Mouse (Mus musculus) MN1 (cell line): ENCODE data around the gene Aco1.

ENCODE experiments used
- DNase-seq: peaks from one replicate; pipeline ENCODE4 v3.0.0-alpha.2; 2016; ENCODE audit warnings: low spot score

The Aco1 gene

DNA sequence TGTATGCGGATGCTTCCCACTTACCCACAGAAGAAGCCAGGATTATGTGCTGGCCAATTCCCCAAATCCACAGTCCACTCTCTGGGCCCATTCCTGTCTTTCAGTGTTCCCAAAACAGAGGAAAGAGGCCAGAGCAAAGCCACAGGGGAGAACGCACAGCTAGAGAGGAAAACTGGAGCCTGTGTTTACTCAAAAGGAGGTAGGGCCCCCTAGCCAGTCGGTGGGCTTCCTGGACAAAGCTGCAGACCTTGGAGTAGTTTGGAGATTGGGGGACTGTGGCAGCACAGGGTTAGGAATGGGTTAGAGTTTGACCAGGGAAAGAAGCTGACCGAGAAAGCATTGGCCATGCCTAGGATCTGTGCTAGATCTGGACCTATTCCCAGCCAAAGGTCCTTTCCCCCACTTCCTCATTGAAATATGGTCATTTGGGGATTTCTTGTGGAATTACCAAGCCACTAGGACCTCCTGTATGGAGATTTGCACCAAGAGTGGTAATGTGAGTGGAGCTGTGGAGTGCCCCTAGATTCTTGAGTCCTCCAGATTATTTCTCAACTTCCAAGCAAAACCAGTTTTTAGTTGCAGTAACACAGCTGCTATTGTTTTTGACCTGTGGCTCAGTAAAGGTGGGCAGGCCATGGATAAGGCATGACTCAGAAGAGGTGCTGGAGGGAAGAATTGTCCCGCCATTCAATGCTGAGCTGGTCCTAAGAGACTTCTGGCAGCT is 14.8 kb downstream of the Aco1 start:
- no peak for DNase-seq

DNA sequence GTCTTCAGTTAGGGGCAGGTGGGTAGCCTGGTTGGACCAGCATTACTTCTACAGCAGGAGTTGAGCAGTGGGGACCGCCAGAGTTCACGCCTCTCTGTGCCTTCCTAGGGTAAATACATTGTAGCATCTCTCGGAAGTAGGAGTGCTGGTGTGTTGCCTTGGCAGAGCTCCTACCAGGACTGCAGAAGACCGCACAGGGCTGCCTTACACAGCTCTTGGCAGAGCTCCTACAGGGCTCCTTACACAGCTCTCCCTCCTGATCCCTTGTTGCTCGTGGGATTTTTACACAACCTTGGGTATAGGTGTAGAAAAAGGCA is 15.3 kb downstream of the Aco1 start:
- DNase-seq = no peak

GRCm38 (mm10) chr4:40160591-40161434 is 17.9 kb downstream of the Aco1 start:
- DNase-seq = no peak

GRCm38 (mm10) chr4:40163646-40164045 is 20.8 kb downstream of the Aco1 start:
- no peak for DNase-seq

DNA sequence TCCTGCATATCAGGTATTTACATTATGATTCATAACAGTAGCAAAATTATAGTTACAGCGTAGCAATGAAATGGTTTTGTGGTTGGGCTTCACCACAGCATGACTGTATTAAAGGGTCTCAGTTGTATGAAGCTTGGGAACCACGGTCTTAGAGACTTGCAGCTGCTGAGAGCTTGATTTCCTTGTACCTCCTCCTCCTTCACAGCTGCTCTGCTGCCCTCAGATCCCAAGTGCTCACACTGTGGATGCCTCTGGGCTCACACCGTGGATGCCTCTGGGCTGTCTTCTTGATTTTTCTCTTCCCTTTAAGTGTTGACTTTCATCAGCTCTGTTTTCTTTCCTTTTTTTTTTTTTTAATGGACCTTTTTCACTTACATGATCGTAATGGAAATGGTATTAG is 28.6 kb downstream of the Aco1 start:
- no peak for DNase-seq

GRCm38 (mm10) chr4:40172336-40172735 is 29.5 kb downstream of the Aco1 start:
- DNase-seq = no peak

DNA sequence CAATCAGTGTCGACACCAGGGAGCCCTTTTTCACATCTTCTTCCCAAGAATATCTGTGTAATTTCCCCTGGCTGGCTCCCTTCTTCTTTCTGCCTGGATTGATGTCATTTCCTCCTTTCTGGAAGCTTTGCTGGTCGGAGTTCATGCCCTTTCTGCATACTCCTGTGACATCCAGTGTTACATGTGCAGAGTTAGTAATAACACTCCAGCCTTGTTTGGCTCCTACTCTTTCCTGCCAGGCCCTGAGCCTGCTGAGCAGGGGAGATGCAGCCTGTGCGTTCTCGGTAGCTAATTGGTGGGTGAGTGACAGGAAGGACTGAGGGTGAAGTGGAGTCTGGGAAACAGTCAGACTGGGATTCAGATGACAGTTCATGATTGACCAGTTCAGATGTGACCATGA is 31.4 kb downstream of the Aco1 start:
- DNase-seq = no peak

GRCm38 (mm10) chr4:40178584-40178983 is 35.7 kb downstream of the Aco1 start:
- no peak for DNase-seq

- DNase-seq = no peak
Measured at GRCm38 (mm10) chr4:40180046-40180445, 37.2 kb downstream of the Aco1 start.

GRCm38 (mm10) chr4:40181681-40182080 is 38.8 kb downstream of the Aco1 start:
- no peak for DNase-seq

DNA sequence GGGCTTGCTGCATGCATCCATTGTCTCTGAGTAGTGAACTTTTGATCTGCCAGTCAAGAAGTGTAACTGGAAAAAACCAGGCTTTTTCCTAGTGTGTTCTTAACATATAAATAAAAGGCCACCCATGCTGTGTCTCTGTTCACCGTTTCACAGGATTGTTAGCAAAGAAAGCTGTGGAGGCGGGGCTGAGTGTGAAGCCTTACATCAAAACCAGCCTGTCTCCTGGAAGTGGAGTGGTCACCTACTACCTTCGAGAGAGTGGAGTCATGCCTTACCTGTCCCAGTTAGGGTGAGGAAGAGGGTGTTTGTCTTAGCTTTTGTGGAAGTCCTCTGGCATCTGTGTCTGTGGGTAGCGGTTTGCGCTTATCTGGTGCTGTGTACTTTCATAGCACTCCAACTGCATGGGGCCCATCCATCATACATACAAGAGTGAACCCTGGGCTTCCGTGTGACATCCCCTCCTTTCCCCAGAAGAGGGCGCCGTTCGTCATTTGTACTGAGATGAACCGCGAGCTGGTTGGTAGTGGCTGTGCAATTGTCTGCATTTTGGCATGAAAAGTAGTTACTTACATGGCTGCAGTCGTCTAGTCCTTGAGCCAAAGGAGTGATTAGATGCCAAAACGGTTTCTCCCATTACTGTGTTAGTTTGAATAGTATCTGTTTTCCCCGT is 39.9 kb downstream of the Aco1 start:
- peak; percentile 12 for DNase-seq

GRCm38 (mm10) chr4:40183781-40184180 is 40.9 kb downstream of the Aco1 start:
- no peak for DNase-seq

GRCm38 (mm10) chr4:40184470-40184869 is 41.6 kb downstream of the Aco1 start:
- DNase-seq = no peak

- no peak for DNase-seq
Measured at GRCm38 (mm10) chr4:40187956-40188355, 45.1 kb downstream of the Aco1 start.

DNA sequence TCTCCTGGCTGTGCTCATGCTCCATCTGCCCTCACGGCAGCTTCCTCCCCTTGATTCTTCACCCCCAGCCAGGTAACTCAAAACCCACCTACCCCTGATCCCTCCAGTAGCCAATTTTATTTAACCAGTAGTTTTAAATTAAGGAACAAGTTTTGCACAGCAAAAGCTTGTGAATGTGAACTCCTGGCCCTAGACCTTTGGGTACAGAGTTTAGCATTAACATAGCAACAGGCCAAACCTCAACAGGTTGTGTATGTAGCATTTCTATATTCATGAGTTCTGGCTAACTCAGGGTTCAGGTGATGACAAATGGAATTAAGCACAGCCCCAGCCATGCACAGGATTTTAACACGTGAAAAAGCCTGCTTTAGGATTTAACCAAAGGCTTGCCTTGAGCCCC is 49.4 kb downstream of the Aco1 start:
- DNase-seq = no peak

DNA sequence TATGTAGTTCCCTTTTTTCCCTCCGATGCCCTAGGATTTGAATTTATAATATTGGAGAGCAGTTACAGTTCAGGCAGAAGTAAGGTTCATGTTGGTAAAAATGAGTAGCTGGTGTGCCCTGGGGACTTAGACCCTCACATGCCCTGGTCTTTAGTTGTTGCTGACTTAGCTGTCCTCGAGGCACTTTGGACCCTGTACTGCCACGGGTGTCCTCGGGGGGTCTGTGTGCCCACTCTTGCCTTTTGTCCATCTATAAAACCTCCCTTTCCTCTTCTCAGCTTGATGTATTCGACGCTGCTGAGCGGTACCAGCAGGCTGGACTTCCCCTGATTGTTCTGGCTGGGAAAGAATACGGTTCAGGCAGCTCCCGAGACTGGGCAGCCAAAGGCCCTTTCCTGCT is 50.6 kb downstream of the Aco1 start:
- no peak for DNase-seq

DNA sequence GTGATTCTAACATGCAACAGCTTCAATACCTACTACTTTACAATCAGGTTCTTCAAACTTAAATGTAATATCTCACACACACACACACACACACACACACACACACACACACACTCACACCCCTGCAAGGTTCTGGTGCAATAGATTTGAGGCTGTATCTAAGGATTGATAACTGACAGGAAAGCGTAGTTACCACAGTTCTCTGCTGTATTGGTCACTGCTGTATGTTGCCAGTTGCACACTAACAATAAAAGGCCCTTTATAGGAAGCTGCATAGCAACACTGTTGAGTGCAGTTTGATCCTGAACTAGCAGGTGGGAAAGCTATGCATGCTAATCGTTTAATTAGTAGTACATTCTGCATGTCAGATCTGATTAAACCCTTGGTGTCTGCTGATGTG is 52.5 kb downstream of the Aco1 start:
- no peak for DNase-seq

GRCm38 (mm10) chr4:40202205-40202604 is 59.3 kb downstream of the Aco1 start:
- DNase-seq = no peak

DNA sequence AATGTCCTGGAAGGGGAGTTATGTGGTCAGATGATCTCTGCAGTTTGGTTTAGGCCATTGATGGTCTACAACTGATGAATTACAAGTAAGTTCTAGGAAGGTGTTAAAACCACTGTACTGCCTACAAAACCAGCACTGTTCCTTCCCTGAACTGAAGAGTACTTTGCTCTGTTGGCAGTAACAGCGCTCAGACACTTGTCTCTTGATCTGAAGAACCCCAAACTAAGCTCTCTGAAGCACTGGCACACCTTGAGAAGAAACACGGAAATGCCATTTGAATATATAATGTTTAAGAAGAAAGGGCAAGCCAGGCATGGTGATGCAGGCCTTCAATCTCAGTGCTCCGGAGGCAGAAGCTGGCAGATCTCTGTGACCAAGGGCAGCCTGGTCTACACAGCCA is 61.5 kb downstream of the Aco1 start:
- DNase-seq = no peak

- DNase-seq = no peak
Measured at GRCm38 (mm10) chr4:40205231-40205903, 62.5 kb downstream of the Aco1 start.

DNA sequence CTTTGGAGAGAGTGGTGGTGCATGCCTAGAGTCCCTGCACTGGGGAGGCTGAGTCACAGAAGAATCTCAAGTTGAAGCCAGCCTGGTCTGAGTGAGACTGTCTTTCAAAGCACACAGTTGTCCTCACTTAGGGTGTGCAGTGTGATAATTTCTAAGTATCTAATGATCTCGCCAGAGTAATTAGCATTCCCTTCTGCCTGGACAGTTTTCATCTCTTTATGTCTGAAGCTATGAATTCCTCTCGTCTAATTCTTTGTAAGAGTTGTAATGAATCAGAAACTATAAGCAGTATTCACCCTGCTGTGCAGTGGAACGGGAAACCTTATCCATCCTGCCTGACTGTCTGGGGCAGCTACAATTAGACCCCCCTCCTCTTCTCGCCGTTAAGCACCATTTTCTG is 64.8 kb downstream of the Aco1 start:
- DNase-seq = no peak

DNA sequence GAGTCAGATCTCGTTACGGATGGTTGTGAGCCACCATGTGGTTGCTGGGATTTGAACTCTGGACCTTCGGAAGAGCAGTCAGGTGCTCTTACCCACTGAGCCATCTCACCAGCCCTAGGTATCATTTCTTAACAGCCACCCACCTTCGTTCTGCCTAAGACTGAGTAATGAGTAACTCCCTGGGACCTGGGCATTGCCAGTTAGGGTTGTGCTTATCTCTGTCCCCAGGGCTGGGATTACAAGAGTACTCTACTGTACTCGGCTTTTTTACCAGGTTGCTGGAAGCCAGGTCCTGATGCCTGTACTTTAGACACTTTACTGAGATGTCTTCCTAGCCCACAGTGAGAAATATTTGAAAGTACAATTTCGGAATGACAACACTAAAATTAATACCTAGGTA is 69.3 kb downstream of the Aco1 start:
- DNase-seq = no peak

DNA sequence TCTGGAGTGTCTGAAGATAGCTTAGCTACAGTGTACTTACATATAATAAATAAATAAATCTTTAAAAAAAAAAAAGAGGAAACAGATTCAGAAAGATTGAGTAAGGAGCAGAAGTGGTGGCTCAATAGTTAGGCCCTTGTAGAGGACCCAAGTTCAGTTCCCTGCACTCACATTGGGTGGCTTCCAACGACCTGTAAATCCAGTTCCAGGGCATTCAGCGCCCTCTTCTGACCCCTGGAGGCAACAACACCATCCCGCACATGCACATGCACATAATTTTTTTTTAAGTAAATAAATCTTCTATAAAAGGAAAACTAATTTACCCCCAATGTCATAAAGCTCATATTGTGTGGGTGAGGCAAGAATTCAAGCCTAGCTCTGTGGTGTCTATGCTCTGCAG is 75.0 kb downstream of the Aco1 start:
- DNase-seq = no peak
